Mouse (Mus musculus): Measurements from ENCODE around the gene Nlgn2. TPM values are rescaled to one million over a fixed set of nuclear protein-coding genes. Genes with fewer than 3 reads are reported as not detected.

The Nlgn2 gene
- polyA plus RNA-seq, 1 experiment: 125 TPM

DNA sequence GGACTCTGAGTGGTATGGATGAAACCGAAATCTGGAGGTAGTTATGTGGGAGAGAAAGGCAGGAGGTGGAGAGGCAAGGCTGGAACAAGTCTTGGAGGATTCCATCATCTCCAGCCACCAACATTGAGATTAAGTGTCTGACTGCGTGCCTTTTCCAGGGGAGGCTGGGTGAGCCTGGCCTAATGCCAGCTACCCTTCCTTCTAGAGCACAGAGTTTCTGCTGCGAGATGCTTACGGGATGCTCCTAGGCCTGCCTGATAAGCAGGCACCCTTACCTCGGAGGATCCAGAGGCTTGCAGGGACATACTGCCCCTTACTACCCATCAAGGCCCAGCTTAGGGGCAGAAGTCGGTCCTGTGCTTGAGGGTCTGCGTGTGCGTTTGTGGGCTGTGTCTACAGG lies 4.0 kb downstream of the Nlgn2 start:
- DNase-seq (ENCODE audit: extremely low spot score in 1 of 2, low spot score in 1 of 2): no peak

DNA sequence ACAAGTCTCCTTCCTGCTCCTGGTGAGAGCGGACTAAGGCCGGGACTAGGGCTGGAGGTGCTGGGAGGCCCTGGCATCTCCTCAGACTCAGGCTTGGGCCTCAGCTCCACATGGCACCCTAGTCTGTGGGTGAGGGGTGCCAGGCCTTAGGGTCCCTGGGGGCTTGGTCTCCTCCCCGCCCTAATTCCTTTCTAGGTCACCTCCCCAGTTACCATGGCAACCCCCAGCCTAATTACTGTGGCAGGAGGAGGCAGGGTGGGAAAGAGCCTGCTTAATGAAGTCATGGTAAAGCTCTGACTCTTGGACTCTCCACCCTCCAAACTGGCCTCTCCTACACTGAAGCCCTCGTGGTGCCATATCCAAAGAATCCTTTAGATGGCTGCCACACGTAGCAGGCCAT lies 8.8 kb downstream of the Nlgn2 start:
- DNase-seq (ENCODE audit: extremely low spot score in 1 of 2, low spot score in 1 of 2): no peak

DNA sequence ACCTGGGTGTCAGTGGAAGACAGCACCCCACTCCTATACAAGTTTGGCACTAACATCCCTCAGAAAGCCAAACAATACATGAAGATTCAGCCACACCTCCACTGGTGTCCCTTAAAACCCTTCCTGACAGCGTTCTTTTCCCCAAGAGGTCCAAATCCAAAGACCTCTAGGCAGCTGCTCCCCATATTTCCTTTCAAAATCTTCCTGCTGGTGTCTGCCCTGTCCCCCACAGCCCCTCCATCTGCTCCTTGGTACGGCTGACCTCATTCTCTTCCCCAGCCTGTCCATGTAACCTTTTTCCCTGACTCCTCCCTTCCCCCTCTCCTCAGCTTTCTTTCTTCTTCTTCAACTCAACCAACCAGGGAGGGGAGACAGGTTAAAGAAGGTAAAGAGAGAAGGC lies 14.1 kb downstream of the Nlgn2 start:
- DNase-seq (ENCODE audit: extremely low spot score in 1 of 2, low spot score in 1 of 2): no peak

DNA sequence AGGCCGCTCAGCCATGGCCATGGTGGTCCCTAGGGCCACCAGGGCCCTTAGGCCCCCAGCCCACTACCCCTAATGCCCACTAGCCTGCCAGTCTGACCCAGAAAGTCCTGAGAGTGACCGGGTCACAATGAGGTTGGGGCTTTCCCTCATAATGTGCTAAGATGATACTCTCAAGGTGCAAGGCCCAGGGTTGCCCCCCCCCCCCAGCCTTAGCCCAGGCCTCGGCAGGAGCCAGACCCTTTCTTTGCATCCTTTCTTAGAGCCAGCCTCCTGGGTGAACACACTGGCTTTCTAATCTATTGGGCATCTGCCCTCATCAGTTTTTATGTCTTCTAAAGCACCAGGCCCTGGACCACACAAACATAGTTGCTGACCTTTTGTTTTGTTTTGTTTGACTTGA lies 15.5 kb downstream of the Nlgn2 start, which contains the start of gene Spem1:
TSS of gene Spem1 (minus strand) at position 101 of the 400 bp plus-strand sequence.
- DNase-seq (ENCODE audit: extremely low spot score in 1 of 2, low spot score in 1 of 2): no peak

DNA sequence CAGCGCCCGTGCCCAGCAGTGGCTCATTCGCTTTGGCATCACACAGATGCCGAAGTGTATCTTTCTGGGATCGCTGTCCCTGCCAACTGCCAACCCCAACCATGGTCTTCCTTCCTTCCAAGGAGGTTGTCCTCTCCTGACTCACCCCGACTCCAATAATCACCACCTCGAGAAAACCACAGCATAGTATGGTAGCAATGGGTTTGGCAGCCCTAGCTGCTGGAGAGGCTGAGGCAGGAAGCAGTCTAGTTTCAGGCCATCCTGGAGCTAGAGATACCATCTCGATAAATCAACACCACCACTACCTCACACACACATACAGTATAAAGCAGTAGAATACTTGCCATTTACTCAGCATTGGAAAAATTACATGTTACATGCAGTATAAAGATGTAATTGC lies 18.7 kb downstream of the Nlgn2 start:
- DNase-seq (ENCODE audit: extremely low spot score in 1 of 2, low spot score in 1 of 2): no peak

DNA sequence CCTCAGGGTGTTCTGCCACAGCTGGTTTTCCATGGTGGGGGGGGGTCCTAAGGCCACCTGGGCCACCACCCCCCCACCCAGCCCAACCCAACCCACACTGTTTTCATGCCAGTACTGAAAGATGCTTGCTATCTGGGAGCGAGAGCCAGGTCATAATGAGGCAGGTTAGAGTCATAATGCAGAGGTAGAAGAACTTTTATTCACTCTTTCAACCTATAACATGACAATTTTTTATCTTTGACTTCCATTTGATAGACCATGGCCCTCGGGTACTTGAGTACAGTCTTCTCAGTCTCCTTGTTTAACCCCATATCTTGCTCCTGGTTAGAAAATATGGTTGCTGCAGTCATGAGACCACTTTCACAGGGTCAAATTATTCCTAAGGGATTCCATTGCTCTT lies 19.2 kb downstream of the Nlgn2 start, which contains the start of gene Spem2:
TSS of gene Spem2 (minus strand) at position 101 of the 400 bp plus-strand sequence.
- no peak for DNase-seq (ENCODE audit: extremely low spot score in 1 of 2, low spot score in 1 of 2)

DNA sequence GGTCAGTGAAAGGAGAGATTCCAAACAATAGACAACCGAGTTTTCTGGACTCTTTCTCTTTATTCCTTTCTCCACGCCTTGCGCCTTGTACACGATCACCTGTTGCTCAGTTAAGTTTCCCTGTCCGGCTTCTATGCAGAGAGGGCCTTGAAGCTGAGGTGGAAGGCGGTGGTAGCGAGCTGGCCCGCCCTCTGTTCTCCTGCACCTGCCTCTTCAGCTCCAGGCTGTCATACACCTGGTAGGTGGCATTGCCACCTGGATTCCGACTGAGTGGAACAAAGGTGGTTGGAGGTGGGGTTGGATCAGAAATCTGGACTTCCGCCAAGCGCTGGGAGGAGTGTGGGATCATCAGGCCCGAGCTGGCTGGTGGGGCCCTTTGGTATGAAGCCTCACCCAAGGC lies 21.1 kb downstream of the Nlgn2 start:
- no peak for DNase-seq (ENCODE audit: extremely low spot score in 1 of 2, low spot score in 1 of 2)

DNA sequence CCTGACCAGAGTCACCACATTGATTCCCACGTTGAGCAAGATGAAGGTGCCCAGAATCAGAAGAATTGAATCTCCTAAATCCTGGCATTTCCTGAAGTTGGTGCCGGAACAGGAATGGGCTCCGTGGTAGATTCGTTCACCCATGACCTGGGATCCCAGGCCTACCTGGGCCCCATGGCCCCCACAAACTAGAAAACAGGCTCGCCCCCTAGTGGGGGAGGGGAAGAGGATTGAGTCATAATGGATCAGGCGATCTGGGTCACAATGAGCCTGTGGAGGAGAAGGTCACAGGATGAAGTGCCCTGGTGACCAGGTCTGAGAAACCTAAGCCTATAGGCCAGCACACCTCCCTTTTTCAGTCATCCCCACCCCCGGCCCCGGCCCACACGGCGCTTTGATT lies 22.4 kb downstream of the Nlgn2 start, which contains the start of gene Gm39566:
TSS of gene Gm39566 (minus strand) at position 144 of the 400 bp plus-strand sequence.
- no peak for DNase-seq (ENCODE audit: extremely low spot score in 1 of 2, low spot score in 1 of 2)

DNA sequence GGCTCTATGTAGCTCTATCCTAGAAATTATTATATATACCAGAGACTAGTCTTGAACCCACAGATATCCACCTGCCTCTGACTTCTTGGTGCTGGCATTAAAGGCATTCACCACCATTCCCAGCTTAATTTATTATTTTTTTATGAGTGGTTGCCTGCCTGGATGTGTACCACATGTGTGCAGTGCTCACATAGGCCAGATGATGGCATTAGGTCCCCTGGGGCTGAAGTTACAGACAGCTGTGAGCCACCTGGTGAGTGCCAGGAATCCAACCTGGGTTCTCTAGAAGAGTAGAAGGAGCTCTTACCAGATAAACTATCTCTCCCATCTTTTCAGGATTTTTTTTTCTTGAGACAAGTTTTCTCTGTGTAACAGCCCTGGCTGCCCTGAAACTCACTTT lies 27.3 kb downstream of the Nlgn2 start:
- no peak for DNase-seq (ENCODE audit: extremely low spot score in 1 of 2, low spot score in 1 of 2)

DNA sequence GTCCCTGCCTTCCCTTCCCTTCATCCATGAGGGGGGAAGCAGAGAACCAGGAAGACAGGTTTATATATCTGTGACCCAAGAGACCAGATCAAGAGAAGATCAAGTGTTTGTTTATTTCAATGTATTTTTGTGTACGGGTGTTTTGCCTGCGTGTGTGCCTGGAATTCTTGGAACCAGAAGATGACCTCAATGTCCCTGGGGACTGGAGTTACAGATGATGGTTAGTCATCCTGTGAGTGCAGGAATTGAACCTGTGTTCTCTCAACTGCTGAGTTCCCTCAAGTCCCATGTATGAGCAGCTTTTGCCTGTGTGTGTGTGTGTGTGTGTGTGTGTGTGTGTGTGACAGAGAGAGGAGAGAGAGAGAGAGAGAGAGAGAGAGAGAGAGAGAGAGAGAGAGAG lies 29.9 kb downstream of the Nlgn2 start:
- no peak for DNase-seq (ENCODE audit: extremely low spot score in 1 of 2, low spot score in 1 of 2)

DNA sequence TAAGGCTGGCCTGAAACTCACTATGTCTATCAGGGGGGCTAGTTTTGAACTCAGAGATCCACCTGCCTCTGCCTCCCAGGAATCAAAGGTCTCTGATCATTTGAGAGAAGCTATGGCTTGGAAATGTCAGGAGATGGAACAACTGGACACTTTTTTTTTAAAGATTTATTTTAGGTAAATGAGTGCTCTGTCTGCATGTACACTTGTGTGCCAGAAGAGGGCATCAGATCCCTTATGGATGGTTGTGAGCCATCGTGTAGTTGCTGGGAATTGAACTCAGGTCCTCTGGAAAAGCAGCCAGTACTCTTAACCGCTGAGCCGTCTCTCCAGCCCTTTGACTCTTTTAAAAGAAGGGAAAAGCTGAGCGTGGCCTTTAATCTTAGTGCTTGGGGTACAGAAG lies 31.2 kb downstream of the Nlgn2 start:
- no peak for DNase-seq (ENCODE audit: extremely low spot score in 1 of 2, low spot score in 1 of 2)

DNA sequence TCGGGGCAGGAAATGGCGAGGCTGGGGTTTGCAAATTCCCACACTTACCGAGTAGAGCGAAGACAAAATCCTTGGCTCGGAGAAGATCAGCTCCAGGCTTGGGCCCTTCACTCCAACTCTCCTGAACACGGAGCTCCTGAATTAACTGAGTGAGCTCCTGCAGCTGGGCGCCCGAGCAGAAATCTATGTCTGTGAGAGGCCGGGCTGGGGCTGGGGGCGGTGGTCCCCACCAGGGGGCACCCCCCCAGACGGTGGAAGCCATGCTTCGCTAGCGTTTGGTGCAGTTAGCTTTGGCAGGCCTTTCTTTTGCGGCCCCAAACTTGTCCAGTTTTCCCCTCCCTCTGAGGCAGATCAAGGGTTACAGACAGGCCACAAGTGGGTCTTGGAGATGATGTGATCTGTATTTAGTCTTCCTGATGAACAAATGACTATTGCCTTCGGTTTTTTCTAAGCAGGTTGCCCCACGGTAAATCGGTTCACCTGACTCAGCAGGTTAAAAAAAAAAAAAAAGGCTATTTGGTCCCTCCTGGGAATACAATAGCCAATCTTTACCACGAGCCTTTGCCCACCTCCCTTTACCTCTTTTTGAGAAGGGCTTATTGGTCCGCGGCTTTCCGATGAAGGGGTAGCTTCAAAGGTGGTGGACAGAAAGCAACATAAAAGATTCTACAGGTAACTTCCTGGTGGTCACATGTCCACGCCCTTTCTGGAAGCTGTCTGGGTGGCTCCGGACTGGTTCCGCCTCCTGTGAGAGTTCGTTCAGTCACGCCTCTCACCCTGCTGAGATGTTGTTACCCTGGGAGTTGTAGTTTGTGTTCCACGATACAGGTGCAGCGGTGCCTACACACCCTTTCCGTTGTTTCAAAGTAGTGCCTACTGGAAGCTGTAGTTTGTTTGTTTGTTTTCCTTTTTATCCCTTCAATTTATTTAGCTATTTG lies 32.3 kb downstream of the Nlgn2 start, which contains the start of gene Tmem102:
TSS of gene Tmem102 (minus strand) at position 653 of the 938 bp plus-strand sequence.
- no peak for DNase-seq (ENCODE audit: extremely low spot score in 1 of 2, low spot score in 1 of 2)

DNA sequence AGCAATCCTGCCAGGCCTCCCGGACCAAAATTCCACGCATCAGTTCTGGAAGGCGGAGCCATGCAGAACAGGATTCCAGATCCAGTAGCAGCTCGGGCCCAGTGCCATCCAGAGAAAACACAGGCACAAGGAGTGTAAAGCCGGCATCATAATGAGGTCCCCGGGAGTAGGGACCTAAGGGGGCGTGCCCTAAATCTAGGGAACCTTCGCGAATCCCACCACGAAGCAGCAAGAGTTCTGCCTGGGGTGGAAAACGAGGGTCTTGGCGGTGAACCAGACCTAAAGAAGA lies 33.0 kb downstream of the Nlgn2 start:
- no peak for DNase-seq (ENCODE audit: extremely low spot score in 1 of 2, low spot score in 1 of 2)

DNA sequence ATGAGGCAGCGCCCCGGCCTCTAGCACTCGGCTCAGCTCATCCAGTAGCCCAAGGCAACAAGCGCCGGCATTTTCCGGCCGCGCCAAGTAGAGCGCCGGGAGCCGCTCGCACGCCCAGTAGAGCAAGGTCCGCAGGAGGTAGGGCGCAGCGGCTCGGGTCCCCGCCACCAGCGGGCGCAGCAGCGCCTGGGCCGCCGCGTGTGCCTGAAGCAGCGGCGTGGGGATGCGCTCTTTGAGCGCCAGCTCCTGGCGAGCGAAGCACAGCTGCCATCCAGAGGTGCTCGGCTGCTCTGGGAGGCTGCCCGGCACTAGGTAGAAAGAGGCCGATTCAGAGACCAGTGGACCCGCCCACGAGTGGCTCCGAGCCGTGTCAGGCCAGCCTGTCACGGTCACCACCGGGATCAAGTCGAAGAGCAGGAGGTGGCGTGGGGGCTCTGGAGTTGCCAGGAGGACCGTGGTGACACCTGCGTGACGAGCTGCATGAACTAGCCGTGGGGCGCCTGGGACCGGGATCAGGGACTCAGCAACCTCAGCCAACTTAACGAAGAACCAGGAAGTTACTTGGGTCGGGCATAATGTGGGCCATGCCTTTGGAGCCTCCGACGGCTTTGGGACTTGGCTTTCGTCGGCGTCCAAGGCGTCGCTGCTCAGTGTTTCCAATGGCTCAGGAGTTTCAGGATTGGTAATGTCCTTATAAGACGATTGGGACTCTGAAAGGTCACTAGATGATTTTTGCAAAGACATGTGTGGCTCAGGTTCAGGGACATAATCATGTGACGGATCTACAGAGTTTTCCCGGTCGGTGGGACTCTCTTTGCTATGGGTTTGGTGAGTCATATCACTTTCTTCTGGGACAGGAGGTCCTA lies 33.6 kb downstream of the Nlgn2 start:
- peak in 1 of 2 experiments; percentile 74 for DNase-seq (ENCODE audit: extremely low spot score in 1 of 2, low spot score in 1 of 2)

DNA sequence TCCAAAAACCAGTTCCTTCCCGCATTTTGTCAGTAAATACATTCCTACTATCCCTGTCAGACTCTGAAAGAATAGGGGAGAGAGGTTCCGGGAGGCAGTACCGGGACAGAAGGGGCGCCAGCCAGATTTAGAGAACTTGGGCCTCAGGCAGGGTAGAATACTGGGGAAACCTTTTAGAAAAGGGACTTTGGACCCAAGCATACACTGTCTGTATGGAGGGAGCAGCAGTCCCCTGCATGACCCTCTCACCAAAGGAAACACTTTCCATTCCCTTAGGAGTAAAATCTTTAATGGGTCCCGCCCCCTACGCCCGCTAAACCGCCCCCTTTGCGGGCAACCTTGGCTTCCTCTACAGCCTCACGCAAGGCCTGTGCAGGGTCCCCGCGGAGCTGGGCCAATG lies 34.3 kb downstream of the Nlgn2 start:
- DNase-seq (ENCODE audit: extremely low spot score in 1 of 2, low spot score in 1 of 2): no peak

DNA sequence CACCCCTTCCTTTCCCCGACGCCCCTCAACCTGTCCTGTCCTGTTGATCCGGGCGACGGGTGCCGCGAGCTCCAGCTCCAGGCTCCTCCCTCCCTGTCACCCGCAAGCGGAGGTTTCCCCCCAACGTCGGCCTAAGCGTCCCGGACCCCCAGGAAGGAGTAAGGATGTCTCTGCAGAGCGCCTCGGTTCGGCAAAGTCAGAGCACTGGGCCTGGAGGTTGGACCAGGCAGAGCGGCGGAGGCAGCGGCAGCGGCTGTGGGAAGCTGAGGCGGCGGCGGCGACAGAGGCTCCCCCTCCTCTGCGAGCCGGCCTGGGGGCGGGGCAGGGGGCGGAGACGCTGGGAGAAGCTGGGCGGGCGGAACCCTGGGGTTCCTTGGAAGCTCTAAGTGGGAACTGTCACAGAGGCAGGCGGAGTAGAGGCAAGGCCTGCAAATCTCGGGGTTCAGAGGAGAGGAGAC lies 34.9 kb downstream of the Nlgn2 start:
- DNase-seq (ENCODE audit: extremely low spot score in 1 of 2, low spot score in 1 of 2): peak in 1 of 2 experiments; percentile 81

DNA sequence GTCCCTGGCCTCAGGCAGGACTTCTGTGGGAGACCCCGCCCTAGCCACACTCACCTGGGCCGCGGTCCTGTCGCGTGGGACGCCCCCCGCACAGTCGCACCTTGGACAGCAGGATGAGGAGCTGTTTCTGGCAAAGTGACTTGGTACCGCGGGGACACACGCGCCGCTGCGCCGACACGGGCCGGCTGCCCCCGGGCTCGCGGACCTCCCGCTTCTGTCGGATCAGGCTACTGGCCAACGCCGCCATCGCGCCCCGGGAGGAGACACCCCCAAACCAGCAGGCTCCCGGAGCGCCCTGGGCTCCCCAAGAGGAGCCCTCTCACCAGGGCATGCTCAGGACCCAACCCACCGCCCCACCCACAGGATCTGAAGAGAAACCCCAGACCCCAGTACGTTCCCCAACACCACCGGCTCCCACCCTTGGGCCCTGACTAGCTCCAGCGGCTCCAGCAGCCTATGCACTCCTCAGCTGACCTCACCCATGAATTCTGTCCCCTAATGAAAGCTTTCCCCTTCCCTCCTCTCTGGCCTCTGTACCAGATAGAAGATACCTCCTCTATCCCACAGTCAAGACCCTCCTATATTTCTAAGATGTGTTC lies 36.1 kb downstream of the Nlgn2 start, which contains the start of gene Fgf11:
TSS of gene Fgf11 (minus strand) at position 479 of the 599 bp plus-strand sequence.
- DNase-seq (ENCODE audit: extremely low spot score in 1 of 2, low spot score in 1 of 2): no peak

DNA sequence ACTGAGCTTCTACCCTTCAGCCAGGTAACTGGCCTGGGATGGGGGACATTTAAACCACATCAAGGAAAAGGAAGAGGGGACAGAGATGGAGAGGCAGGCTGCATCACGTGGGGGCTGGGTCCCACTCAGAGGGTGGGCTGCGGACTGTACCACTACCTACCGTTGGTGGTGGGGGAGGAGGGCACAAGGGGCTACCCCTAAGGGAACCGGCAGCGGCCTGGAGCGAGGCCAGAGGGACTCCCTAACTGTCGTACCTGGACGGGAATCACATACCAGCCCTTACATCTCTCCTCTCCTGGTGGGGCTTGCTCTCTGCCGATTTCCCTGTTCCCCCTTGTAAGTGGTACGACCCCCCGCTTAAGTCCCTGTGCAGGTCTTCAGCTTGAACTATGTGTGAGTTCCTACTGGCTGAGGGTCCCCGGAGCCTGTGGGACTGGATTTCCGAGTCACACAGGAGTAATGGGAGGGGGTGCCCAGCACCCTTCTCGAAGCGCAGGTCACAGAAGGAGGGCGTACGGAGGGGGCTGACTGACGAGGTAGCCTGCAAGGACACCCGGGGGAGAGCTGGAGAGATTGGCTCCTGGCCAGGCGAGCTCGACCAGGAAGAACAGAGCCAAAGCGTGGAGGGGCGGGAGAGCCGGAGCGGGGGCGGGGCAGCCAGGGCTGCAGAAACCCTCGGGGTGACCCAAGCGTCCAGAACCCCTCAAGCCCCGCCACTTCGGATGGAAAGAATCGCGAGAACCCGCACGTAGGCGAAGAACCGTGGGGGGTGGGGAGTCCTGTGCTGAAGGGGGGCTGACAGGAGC lies 37.0 kb downstream of the Nlgn2 start:
- no peak for DNase-seq (ENCODE audit: extremely low spot score in 1 of 2, low spot score in 1 of 2)

DNA sequence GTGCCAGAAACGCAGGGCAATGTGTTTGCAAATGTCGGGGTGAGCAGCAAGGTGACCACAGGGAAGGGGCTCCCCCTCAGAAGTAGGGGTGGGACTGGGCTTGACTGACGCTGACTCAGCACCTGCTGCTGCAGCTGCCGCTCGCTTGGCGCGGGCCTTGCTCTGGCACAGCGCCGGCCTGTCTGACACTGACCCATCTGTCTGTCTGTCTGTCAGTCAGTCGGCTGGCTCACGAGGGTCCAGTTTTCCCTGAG lies 37.5 kb downstream of the Nlgn2 start:
- no peak for DNase-seq (ENCODE audit: extremely low spot score in 1 of 2, low spot score in 1 of 2)

DNA sequence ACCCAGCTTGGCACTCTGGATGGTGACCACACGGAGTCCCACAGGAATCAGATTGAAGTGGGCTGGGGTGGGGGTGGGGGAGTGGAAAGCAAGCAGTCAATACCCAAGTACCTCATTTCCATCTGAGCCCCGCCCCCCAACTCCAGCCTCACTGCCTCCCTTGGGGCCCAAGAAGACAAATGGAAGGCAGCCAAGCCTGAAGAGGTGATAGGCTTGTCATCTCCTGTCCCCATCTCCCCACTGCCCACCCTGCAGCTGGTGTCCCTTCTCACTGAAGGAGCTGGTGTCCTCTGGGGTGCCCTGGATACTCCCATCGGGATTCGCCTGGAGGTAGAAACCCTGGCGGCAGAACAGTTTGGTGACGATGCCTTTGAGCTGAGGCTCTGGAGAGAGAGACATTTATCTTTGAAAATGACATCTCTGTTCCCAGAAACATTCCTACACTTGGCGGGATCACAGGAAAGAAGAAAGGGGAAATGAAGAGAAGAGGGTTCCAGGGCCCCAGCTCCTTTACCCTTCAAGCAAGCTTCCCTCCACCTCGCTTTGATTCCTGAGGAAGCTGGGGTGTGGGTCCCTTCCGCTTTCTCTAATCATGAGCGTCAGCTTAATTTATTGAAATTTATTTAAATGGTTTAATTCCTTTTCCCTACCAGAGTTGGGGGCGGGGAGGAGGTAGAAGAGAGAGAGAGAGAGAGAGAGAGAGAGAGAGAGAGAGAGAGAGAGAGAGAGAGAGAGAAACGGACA lies 38.0 kb downstream of the Nlgn2 start:
- DNase-seq (ENCODE audit: extremely low spot score in 1 of 2, low spot score in 1 of 2): no peak
